Mouse (Mus musculus): ENCODE measurements around the gene Osgep. TPM values are rescaled to one million over a fixed set of nuclear protein-coding genes. Genes with fewer than 3 reads are reported as not detected.
A peak's percentile ranks its signal among the peaks of the same experiment; 100 is the strongest.
"Not testable (repeated sequence)": the region's sequence is repeated elsewhere in the genome, so short reads cannot be mapped to it uniquely, and the experiment has no call there.

The Osgep gene
- polyA plus RNA-seq, 1 experiment from 2014 or later: 107 TPM

DNA sequence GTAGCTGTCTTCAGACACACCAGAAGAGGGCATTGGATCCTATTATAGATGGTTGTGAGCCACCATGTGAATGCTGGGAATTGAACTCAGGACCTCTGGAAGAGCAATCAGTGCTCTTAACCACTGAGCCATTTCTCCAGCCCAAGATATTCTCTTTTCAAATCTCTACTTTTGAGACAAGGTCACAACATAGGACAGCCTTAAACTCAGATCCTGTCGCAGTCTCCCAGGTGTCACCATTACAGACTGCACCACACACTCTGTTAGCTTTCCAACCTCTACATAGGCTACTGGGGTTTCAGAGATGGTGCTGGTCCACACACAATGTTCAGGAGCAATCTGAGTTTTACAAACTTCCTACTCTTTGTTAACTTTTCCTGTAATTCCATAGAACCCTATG lies 1.3 kb downstream of the Osgep start:
- Histone ChIP-seq H3K4me3 (replicated peaks; ENCODE audit: low read length) (peak overlapping the region; percentile 64), H3K4me2 (replicated peaks) (peak overlapping the region; percentile 90), H3K36me3 (replicated peaks; ENCODE audit: control insufficient read depth, insufficient read depth) (peaks cover 41% of the 10 kb centered on the region), H3K9ac (peak overlapping the region; percentile 71), H3K4me1 (replicated peaks; ENCODE audit: control insufficient read depth, insufficient read depth, low read length) (peaks cover 19% of the 10 kb centered on the region)
- H3K9me3 ChIP-seq (ENCODE audit: control insufficient read depth, low read length); H3K27me3 ChIP-seq (ENCODE audit: control insufficient read depth, insufficient read depth, low read length); ATAC-seq (ENCODE audit: low FRiP score); DNase-seq (ENCODE audit: low spot score); H3K27ac ChIP-seq: not testable (repeated sequence)
- 86% methylated on average over 1 of the region's 1 CpGs for WGBS

DNA sequence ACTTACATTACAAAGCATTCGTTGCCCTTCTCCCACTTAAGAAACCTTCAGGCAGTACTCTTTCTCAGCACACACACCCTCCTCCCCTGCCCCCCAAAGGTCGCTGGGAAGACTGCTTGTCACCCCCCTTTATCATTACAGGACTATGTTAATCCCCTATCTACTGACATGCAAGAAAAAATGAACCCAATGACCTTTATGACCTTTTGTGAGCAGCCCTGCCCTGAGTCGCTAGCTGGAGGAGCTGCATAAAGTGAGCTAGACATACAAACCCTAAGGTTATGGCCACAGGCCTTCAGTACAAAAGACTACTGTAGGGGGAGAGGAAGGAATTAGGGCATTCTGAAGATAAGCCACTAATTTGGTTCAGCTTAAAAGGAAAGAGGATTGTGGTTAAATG lies 13.3 kb downstream of the Osgep start:
- 69% methylated on average over 3 of the region's 3 CpGs for WGBS
- no peak overlapping the region for H3K4me2 ChIP-seq (replicated peaks)
- H3K27ac ChIP-seq: no peak overlapping the region
- DNase-seq (ENCODE audit: low spot score) (no peak), ATAC-seq (ENCODE audit: low FRiP score) (no peak)
- H3K9ac ChIP-seq: no peak overlapping the region
- peaks cover 51% of the 10 kb centered on the region for H3K36me3 ChIP-seq (replicated peaks; ENCODE audit: control insufficient read depth, insufficient read depth)
- no peaks in the 10 kb centered on the region for H3K4me1 ChIP-seq (replicated peaks; ENCODE audit: control insufficient read depth, insufficient read depth, low read length)
- H3K27me3 ChIP-seq (ENCODE audit: control insufficient read depth, insufficient read depth, low read length): no peaks in the 10 kb centered on the region
- H3K4me3 ChIP-seq (replicated peaks; ENCODE audit: low read length): no peak overlapping the region
- no peaks in the 10 kb centered on the region for H3K9me3 ChIP-seq (ENCODE audit: control insufficient read depth, low read length)

- no peak overlapping the region for H3K4me3 ChIP-seq (replicated peaks; ENCODE audit: low read length)
- peaks cover 22% of the 10 kb centered on the region for H3K36me3 ChIP-seq (replicated peaks; ENCODE audit: control insufficient read depth, insufficient read depth)
- H3K4me2 ChIP-seq (replicated peaks): no peak overlapping the region
- H3K9ac ChIP-seq: no peak overlapping the region
- no peaks in the 10 kb centered on the region for H3K27me3 ChIP-seq (ENCODE audit: control insufficient read depth, insufficient read depth, low read length)
- WGBS: 90% methylated on average over 4 of the region's 4 CpGs
- H3K9me3 ChIP-seq (ENCODE audit: control insufficient read depth, low read length): no peaks in the 10 kb centered on the region
- no peak for ATAC-seq (ENCODE audit: low FRiP score)
- no peak overlapping the region for H3K27ac ChIP-seq
- DNase-seq (ENCODE audit: low spot score): no peak
- H3K4me1 ChIP-seq (replicated peaks; ENCODE audit: control insufficient read depth, insufficient read depth, low read length): no peaks in the 10 kb centered on the region
Observed at GRCm38 (mm10) chr14:50908126-50908525, 16.6 kb downstream of the Osgep start.

GRCm38 (mm10) chr14:50905327-50905726 lies 19.4 kb downstream of the Osgep start:
- H3K4me2 ChIP-seq (replicated peaks); ATAC-seq (ENCODE audit: low FRiP score); H3K9me3 ChIP-seq (ENCODE audit: control insufficient read depth, low read length); H3K9ac ChIP-seq; H3K27me3 ChIP-seq (ENCODE audit: control insufficient read depth, insufficient read depth, low read length); H3K27ac ChIP-seq; H3K36me3 ChIP-seq (replicated peaks; ENCODE audit: control insufficient read depth, insufficient read depth); H3K4me3 ChIP-seq (replicated peaks; ENCODE audit: low read length); H3K4me1 ChIP-seq (replicated peaks; ENCODE audit: control insufficient read depth, insufficient read depth, low read length); DNase-seq (ENCODE audit: low spot score): not testable (repeated sequence)

- H3K4me1 ChIP-seq (replicated peaks; ENCODE audit: control insufficient read depth, insufficient read depth, low read length): no peaks in the 10 kb centered on the region
- no peak overlapping the region for H3K4me2 ChIP-seq (replicated peaks)
- H3K4me3 ChIP-seq (replicated peaks; ENCODE audit: low read length): no peak overlapping the region
- H3K9ac ChIP-seq: no peak overlapping the region
- 87% methylated on average over 4 of the region's 4 CpGs for WGBS
- H3K27me3 ChIP-seq (ENCODE audit: control insufficient read depth, insufficient read depth, low read length): no peaks in the 10 kb centered on the region
- ATAC-seq (ENCODE audit: low FRiP score) (no peak), DNase-seq (ENCODE audit: low spot score) (no peak)
- H3K36me3 ChIP-seq (replicated peaks; ENCODE audit: control insufficient read depth, insufficient read depth): no peaks in the 10 kb centered on the region
- H3K27ac ChIP-seq: no peak overlapping the region
- no peaks in the 10 kb centered on the region for H3K9me3 ChIP-seq (ENCODE audit: control insufficient read depth, low read length)
Observed at GRCm38 (mm10) chr14:50904828-50905129, 19.9 kb downstream of the Osgep start.

GRCm38 (mm10) chr14:50903973-50904827 lies 20.5 kb downstream of the Osgep start:
- ATAC-seq (ENCODE audit: low FRiP score): peak; percentile 90
- 3% methylated on average over 26 of the region's 26 CpGs for WGBS

DNA sequence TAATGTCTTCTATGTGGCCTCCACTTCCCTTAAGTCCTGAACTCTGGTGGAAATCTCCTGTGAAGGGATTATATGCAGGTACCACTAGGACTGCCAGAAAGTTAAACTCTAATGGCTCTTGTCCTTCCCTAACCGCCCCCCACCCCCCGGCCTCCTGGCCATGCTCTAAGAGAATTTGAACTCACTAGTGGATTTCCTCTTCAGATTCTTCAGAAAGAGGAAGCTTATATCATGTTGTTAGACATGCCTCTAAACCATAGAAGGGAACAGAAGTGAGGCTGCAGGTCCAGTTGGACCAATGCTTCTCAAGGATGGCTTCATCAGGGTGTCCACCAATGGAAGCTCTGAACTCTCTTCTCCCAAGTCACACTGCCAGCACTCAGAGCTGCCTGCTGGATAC lies 26.7 kb downstream of the Osgep start:
- H3K4me2 ChIP-seq (replicated peaks); ATAC-seq (ENCODE audit: low FRiP score); H3K9me3 ChIP-seq (ENCODE audit: control insufficient read depth, low read length); DNase-seq (ENCODE audit: low spot score); H3K27ac ChIP-seq; H3K27me3 ChIP-seq (ENCODE audit: control insufficient read depth, insufficient read depth, low read length); H3K36me3 ChIP-seq (replicated peaks; ENCODE audit: control insufficient read depth, insufficient read depth); H3K9ac ChIP-seq; H3K4me3 ChIP-seq (replicated peaks; ENCODE audit: low read length); H3K4me1 ChIP-seq (replicated peaks; ENCODE audit: control insufficient read depth, insufficient read depth, low read length): not testable (repeated sequence)
- WGBS: 93% methylated on average over 2 of the region's 2 CpGs

More at GRCm38 (mm10) chr14:50903973-50904827, 20.5 kb downstream of the Osgep start:
- Histone ChIP-seq H3K4me1 (replicated peaks; ENCODE audit: control insufficient read depth, insufficient read depth, low read length) (no peaks in the 10 kb centered on the region), H3K4me2 (replicated peaks) (peak overlapping the region; percentile 53), H3K27me3 (ENCODE audit: control insufficient read depth, insufficient read depth, low read length) (no peaks in the 10 kb centered on the region), H3K9me3 (ENCODE audit: control insufficient read depth, low read length) (no peaks in the 10 kb centered on the region), H3K27ac (no peak overlapping the region; the same call in 1 of the 2 replicates), H3K36me3 (replicated peaks; ENCODE audit: control insufficient read depth, insufficient read depth) (no peaks in the 10 kb centered on the region), H3K9ac (peak overlapping the region; percentile 46), H3K4me3 (replicated peaks; ENCODE audit: low read length) (peak overlapping the region; percentile 32)
- DNase-seq (ENCODE audit: low spot score): peak; percentile 59

DNA sequence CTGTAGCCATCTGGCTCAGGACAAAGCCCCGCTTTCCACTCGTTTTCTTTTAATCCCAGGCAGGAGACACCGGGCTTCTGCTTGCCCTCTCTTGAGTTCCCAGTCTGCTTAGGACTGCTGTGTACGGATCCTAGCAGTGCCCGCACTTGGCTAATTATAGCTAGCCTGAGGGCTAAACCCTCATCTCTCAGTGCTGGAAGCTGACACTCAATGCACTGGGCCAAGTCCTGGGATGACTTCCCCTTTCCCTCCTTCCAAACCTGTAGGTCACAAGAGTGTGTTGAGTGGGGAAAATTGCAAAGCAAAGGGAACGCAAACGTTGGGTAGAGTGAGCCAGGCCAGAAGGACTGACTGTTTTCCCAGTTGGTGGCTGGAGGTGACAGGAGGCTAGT lies 27.3 kb downstream of the Osgep start, which contains the start of gene Klhl33:
Gene Klhl33 (minus strand): TSS at position 134 of the 392 bp plus-strand sequence.
- H3K4me1 ChIP-seq (replicated peaks; ENCODE audit: control insufficient read depth, insufficient read depth, low read length): 0 out of 2 replicates have a peak, but pooled peaks cover 5% of the 10 kb centered on the region
- no peaks in the 10 kb centered on the region for H3K9me3 ChIP-seq (ENCODE audit: control insufficient read depth, low read length)
- WGBS: 49% methylated on average over 7 of the region's 7 CpGs
- peak within 1 kb of the TSS; percentile 56 for H3K9ac ChIP-seq
- H3K4me3 ChIP-seq (replicated peaks; ENCODE audit: low read length): peak within 1 kb of the TSS; percentile 37
- no peaks in the 10 kb centered on the region for H3K36me3 ChIP-seq (replicated peaks; ENCODE audit: control insufficient read depth, insufficient read depth)
- H3K27ac ChIP-seq: no peak within 1 kb of the TSS
- ATAC-seq (ENCODE audit: low FRiP score): no peak
- peak within 1 kb of the TSS; percentile 66 for H3K4me2 ChIP-seq (replicated peaks)
- H3K27me3 ChIP-seq (ENCODE audit: control insufficient read depth, insufficient read depth, low read length): 0 out of 2 replicates have a peak, but pooled peaks cover 6% of the 10 kb centered on the region
- no peak for DNase-seq (ENCODE audit: low spot score)

DNA sequence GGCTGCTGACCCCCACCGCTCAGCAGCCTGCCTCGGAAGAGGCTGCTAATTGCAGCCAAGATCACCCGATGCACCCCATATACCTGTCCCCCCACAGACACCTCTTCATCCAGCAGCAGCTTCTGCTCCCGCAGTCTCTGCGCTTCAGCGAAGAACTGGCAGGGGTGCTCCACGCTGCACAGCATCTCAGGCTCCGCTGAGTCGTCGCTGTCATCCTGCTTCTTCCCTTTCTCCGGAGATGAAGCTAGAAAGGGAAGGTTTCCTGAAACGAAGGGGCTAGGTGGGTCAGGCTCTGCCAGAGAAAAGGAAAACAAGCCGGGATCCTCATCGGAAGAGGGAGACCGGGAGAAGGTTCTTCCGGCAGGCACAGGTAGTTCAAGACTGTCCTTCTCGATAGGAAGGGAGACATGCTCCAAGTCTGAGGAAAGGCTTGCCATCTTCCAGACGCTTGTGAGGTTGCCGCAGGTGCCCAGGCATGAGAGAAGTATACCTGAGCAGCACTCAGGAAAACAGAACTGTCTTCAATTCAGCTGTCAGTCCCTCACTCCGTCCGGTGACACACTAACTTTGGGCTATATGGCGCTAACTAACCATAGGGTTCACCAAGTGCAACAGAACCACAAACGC lies 27.8 kb downstream of the Osgep start:
- peak; percentile 61 for ATAC-seq (ENCODE audit: low FRiP score)

More for the DNA sequence above, 27.8 kb downstream of the Osgep start:
- Histone ChIP-seq H3K9me3 (ENCODE audit: control insufficient read depth, low read length) (no peaks in the 10 kb centered on the region), H3K36me3 (replicated peaks; ENCODE audit: control insufficient read depth, insufficient read depth) (no peaks in the 10 kb centered on the region), H3K4me2 (replicated peaks) (peak overlapping the region; percentile 66), H3K27me3 (ENCODE audit: control insufficient read depth, insufficient read depth, low read length) (0 out of 2 replicates have a peak, but pooled peaks cover 6% of the 10 kb centered on the region), H3K4me1 (replicated peaks; ENCODE audit: control insufficient read depth, insufficient read depth, low read length) (0 out of 2 replicates have a peak, but pooled peaks cover 5% of the 10 kb centered on the region), H3K27ac (no peak overlapping the region), H3K4me3 (replicated peaks; ENCODE audit: low read length) (peak overlapping the region; percentile 37), H3K9ac (peak overlapping the region; percentile 56)
- DNase-seq (ENCODE audit: low spot score): peak; percentile 39
- 18% methylated on average over 23 of the region's 23 CpGs for WGBS

Data from hindbrain, embryonic 14.5 days (tissue).